Mouse (Mus musculus): ENCODE measurements around the gene Cemip2. TPM values are rescaled to one million over a fixed set of nuclear protein-coding genes. Genes with fewer than 3 reads are reported as not detected.

Cemip2 gene
- 37.2 and 37.6 TPM in 2 replicates for polyA plus RNA-seq (2015; fragmentation: Nextera tagmentation; extraction: Ambion mirVana)

GRCm38 (mm10) chr19:21778147-21778917 is at the start of gene Cemip2:
Gene Cemip2 (plus strand): TSS chr19:21778342.
- Histone ChIP-seq H3K36me3 (ENCODE audit: control insufficient read depth, insufficient read depth) (no peaks in the 10 kb centered on the region), H3K4me1 (replicated peaks; ENCODE audit: control insufficient read depth, insufficient read depth, low read length) (peaks cover 49% of the 10 kb centered on the region)
- WGBS: under 1% methylated on average over 69 of the region's 75 CpGs

GRCm38 (mm10) chr19:21728342-21728741 is 49.8 kb upstream of the Cemip2 start:
- H3K4me3 ChIP-seq (replicated peaks; ENCODE audit: low read length): no peak overlapping the region

More at GRCm38 (mm10) chr19:21778147-21778917, at the start of gene Cemip2:
- ATAC-seq: peak; percentile 90
- H3K9ac ChIP-seq (replicated peaks; ENCODE audit: low read depth, low read length): peak within 1 kb of the TSS; percentile 98
- H3K4me2 ChIP-seq (ENCODE audit: low read length): peak within 1 kb of the TSS; percentile 89
- peak within 1 kb of the TSS; percentile 100 for H3K4me3 ChIP-seq (replicated peaks; ENCODE audit: low read length)
- H3K27me3 ChIP-seq (replicated peaks; ENCODE audit: control insufficient read depth, insufficient read depth, low read length): no peaks in the 10 kb centered on the region
- no peaks in the 10 kb centered on the region for H3K9me3 ChIP-seq (ENCODE audit: control insufficient read depth, low read length)
- peak within 1 kb of the TSS; percentile 94 for H3K27ac ChIP-seq (ENCODE audit: low read length)

GRCm38 (mm10) chr19:21731887-21732286 is 46.3 kb upstream of the Cemip2 start:
- H3K27me3 ChIP-seq (replicated peaks; ENCODE audit: control insufficient read depth, insufficient read depth, low read length): no peaks in the 10 kb centered on the region
- no peak overlapping the region for H3K9ac ChIP-seq (replicated peaks; ENCODE audit: low read depth, low read length)
- no peak overlapping the region for H3K4me2 ChIP-seq (ENCODE audit: low read length)
- H3K9me3 ChIP-seq (ENCODE audit: control insufficient read depth, low read length): no peaks in the 10 kb centered on the region
- no peak for ATAC-seq
- no peak overlapping the region for H3K4me3 ChIP-seq (replicated peaks; ENCODE audit: low read length)
- 93% methylated on average over 5 of the region's 5 CpGs for WGBS
- no peak overlapping the region for H3K27ac ChIP-seq (ENCODE audit: low read length)
- no peaks in the 10 kb centered on the region for H3K4me1 ChIP-seq (replicated peaks; ENCODE audit: control insufficient read depth, insufficient read depth, low read length)
- H3K36me3 ChIP-seq (ENCODE audit: control insufficient read depth, insufficient read depth): no peaks in the 10 kb centered on the region

More at GRCm38 (mm10) chr19:21728342-21728741, 49.8 kb upstream of the Cemip2 start:
- H3K9me3 ChIP-seq (ENCODE audit: control insufficient read depth, low read length): no peaks in the 10 kb centered on the region
- WGBS: 91% methylated on average over 6 of the region's 6 CpGs
- ATAC-seq: no peak
- no peak overlapping the region for H3K9ac ChIP-seq (replicated peaks; ENCODE audit: low read depth, low read length)
- no peaks in the 10 kb centered on the region for H3K27me3 ChIP-seq (replicated peaks; ENCODE audit: control insufficient read depth, insufficient read depth, low read length)
- peaks cover 9% of the 10 kb centered on the region; the same call in 1 of the 2 replicates for H3K4me1 ChIP-seq (replicated peaks; ENCODE audit: control insufficient read depth, insufficient read depth, low read length)
- no peak overlapping the region for H3K4me2 ChIP-seq (ENCODE audit: low read length)
- no peaks in the 10 kb centered on the region for H3K36me3 ChIP-seq (ENCODE audit: control insufficient read depth, insufficient read depth)
- H3K27ac ChIP-seq (ENCODE audit: low read length): no peak overlapping the region

GRCm38 (mm10) chr19:21733176-21733575 is 45.0 kb upstream of the Cemip2 start:
- Histone ChIP-seq H3K27ac (ENCODE audit: low read length) (no peak overlapping the region), H3K4me1 (replicated peaks; ENCODE audit: control insufficient read depth, insufficient read depth, low read length) (peaks cover 6% of the 10 kb centered on the region), H3K27me3 (replicated peaks; ENCODE audit: control insufficient read depth, insufficient read depth, low read length) (no peaks in the 10 kb centered on the region), H3K9me3 (ENCODE audit: control insufficient read depth, low read length) (no peaks in the 10 kb centered on the region), H3K9ac (replicated peaks; ENCODE audit: low read depth, low read length) (no peak overlapping the region), H3K4me3 (replicated peaks; ENCODE audit: low read length) (no peak overlapping the region), H3K4me2 (ENCODE audit: low read length) (no peak overlapping the region), H3K36me3 (ENCODE audit: control insufficient read depth, insufficient read depth) (no peaks in the 10 kb centered on the region)
- no peak for ATAC-seq
- WGBS: 93% methylated on average over 2 of the region's 2 CpGs

GRCm38 (mm10) chr19:21734112-21734511 is 44.0 kb upstream of the Cemip2 start:
- Histone ChIP-seq H3K9ac (replicated peaks; ENCODE audit: low read depth, low read length) (no peak overlapping the region), H3K27me3 (replicated peaks; ENCODE audit: control insufficient read depth, insufficient read depth, low read length) (no peaks in the 10 kb centered on the region), H3K36me3 (ENCODE audit: control insufficient read depth, insufficient read depth) (no peaks in the 10 kb centered on the region), H3K4me3 (replicated peaks; ENCODE audit: low read length) (no peak overlapping the region), H3K27ac (ENCODE audit: low read length) (no peak overlapping the region), H3K4me2 (ENCODE audit: low read length) (no peak overlapping the region), H3K9me3 (ENCODE audit: control insufficient read depth, low read length) (no peaks in the 10 kb centered on the region), H3K4me1 (replicated peaks; ENCODE audit: control insufficient read depth, insufficient read depth, low read length) (peaks cover 15% of the 10 kb centered on the region)
- WGBS: 35% methylated on average over 5 of the region's 5 CpGs
- no peak for ATAC-seq

GRCm38 (mm10) chr19:21737446-21737845 is 40.7 kb upstream of the Cemip2 start:
- Histone ChIP-seq H3K27me3 (replicated peaks; ENCODE audit: control insufficient read depth, insufficient read depth, low read length) (no peaks in the 10 kb centered on the region), H3K27ac (ENCODE audit: low read length) (peak overlapping the region; percentile 29; the same call in 1 of the 2 replicates), H3K4me1 (replicated peaks; ENCODE audit: control insufficient read depth, insufficient read depth, low read length) (peaks cover 17% of the 10 kb centered on the region), H3K9ac (replicated peaks; ENCODE audit: low read depth, low read length) (no peak overlapping the region), H3K4me2 (ENCODE audit: low read length) (no peak overlapping the region), H3K36me3 (ENCODE audit: control insufficient read depth, insufficient read depth) (no peaks in the 10 kb centered on the region), H3K4me3 (replicated peaks; ENCODE audit: low read length) (no peak overlapping the region), H3K9me3 (ENCODE audit: control insufficient read depth, low read length) (no peaks in the 10 kb centered on the region)
- no peak for ATAC-seq
- WGBS: 66% methylated on average over 18 of the region's 18 CpGs

GRCm38 (mm10) chr19:21737881-21738590 is 40.1 kb upstream of the Cemip2 start:
- H3K27me3 ChIP-seq (replicated peaks; ENCODE audit: control insufficient read depth, insufficient read depth, low read length): no peaks in the 10 kb centered on the region
- H3K27ac ChIP-seq (ENCODE audit: low read length): peak overlapping the region; percentile 75
- peak; percentile 82 for ATAC-seq
- 20% methylated on average over 17 of the region's 17 CpGs for WGBS
- H3K9ac ChIP-seq (replicated peaks; ENCODE audit: low read depth, low read length): 0 out of 2 replicates have a peak overlapping the region, but pooled peaks have one; percentile 7
- H3K9me3 ChIP-seq (ENCODE audit: control insufficient read depth, low read length): no peaks in the 10 kb centered on the region
- H3K4me1 ChIP-seq (replicated peaks; ENCODE audit: control insufficient read depth, insufficient read depth, low read length): peaks cover 17% of the 10 kb centered on the region
- peak overlapping the region; percentile 33 for H3K4me2 ChIP-seq (ENCODE audit: low read length)
- 0 out of 2 replicates have a peak overlapping the region, but pooled peaks have one; percentile 3 for H3K4me3 ChIP-seq (replicated peaks; ENCODE audit: low read length)
- no peaks in the 10 kb centered on the region for H3K36me3 ChIP-seq (ENCODE audit: control insufficient read depth, insufficient read depth)

- H3K9me3 ChIP-seq (ENCODE audit: control insufficient read depth, low read length): no peaks in the 10 kb centered on the region
- H3K27ac ChIP-seq (ENCODE audit: low read length): peak overlapping the region; percentile 75
- ATAC-seq: peak; percentile 22; the same call in 1 of the 2 replicates
- peaks cover 17% of the 10 kb centered on the region for H3K4me1 ChIP-seq (replicated peaks; ENCODE audit: control insufficient read depth, insufficient read depth, low read length)
- no peak overlapping the region for H3K4me3 ChIP-seq (replicated peaks; ENCODE audit: low read length)
- WGBS: 76% methylated on average over 18 of the region's 18 CpGs
- H3K4me2 ChIP-seq (ENCODE audit: low read length): peak overlapping the region; percentile 33; the same call in 1 of the 2 replicates
- H3K27me3 ChIP-seq (replicated peaks; ENCODE audit: control insufficient read depth, insufficient read depth, low read length): no peaks in the 10 kb centered on the region
- no peaks in the 10 kb centered on the region for H3K36me3 ChIP-seq (ENCODE audit: control insufficient read depth, insufficient read depth)
- no peak overlapping the region for H3K9ac ChIP-seq (replicated peaks; ENCODE audit: low read depth, low read length)
Observed at GRCm38 (mm10) chr19:21738591-21739280, 39.4 kb upstream of the Cemip2 start.

- Histone ChIP-seq H3K4me2 (ENCODE audit: low read length) (peak overlapping the region; percentile 29; the same call in 1 of the 2 replicates), H3K9ac (replicated peaks; ENCODE audit: low read depth, low read length) (no peak overlapping the region), H3K4me3 (replicated peaks; ENCODE audit: low read length) (0 out of 2 replicates have a peak overlapping the region, but pooled peaks have one; percentile 9), H3K4me1 (replicated peaks; ENCODE audit: control insufficient read depth, insufficient read depth, low read length) (peaks cover 17% of the 10 kb centered on the region), H3K27ac (ENCODE audit: low read length) (no peak overlapping the region), H3K27me3 (replicated peaks; ENCODE audit: control insufficient read depth, insufficient read depth, low read length) (no peaks in the 10 kb centered on the region), H3K9me3 (ENCODE audit: control insufficient read depth, low read length) (no peaks in the 10 kb centered on the region), H3K36me3 (ENCODE audit: control insufficient read depth, insufficient read depth) (no peaks in the 10 kb centered on the region)
- peak; percentile 89 for ATAC-seq
- WGBS: 64% methylated on average over 12 of the region's 12 CpGs
Observed at GRCm38 (mm10) chr19:21742138-21742537, 36.0 kb upstream of the Cemip2 start.

Data from forebrain, embryonic 16.5 days (tissue).